Mouse (Mus musculus) mature B cell (primary cell): ENCODE measurements around the gene Duxbl2.
"Not testable (repeated sequence)": the region's sequence is repeated elsewhere in the genome, so short reads cannot be mapped to it uniquely, and the experiment has no call there.

Experiments
- in situ Hi-C: fragments of 300-500 bp; cut with MboI; formaldehyde crosslinking; loops from 2 replicates; pipeline ENCODE4 v1.14.3; 2019

The Duxbl2 gene

GRCm38 (mm10) chr14:26118150-26118549 is at the start of gene Duxbl2:
Gene Duxbl2 (plus strand): TSS chr14:26118349.
- in situ Hi-C loops, result not testable (repeated sequence)

GRCm38 (mm10) chr14:26076620-26077390 is 41.3 kb upstream of the Duxbl2 start:
- in situ Hi-C loops, result not testable (repeated sequence)

- in situ Hi-C loops, result not testable (repeated sequence)
Observed at GRCm38 (mm10) chr14:26081216-26081615, 36.9 kb upstream of the Duxbl2 start, which contains the start of gene Cphx2. Gene Cphx2 (plus strand): TSS chr14:26081516.

- in situ Hi-C loops, result not testable (repeated sequence)
Observed at GRCm38 (mm10) chr14:26081997-26082396, 36.2 kb upstream of the Duxbl2 start, which contains the start of gene Cphx3. Gene Cphx3 (plus strand): TSS chr14:26082297.

GRCm38 (mm10) chr14:26097622-26098021 is 20.5 kb upstream of the Duxbl2 start:
- in situ Hi-C loops, result not testable (repeated sequence)

- in situ Hi-C loops, result not testable (repeated sequence)
Observed at GRCm38 (mm10) chr14:26118550-26119000, 426 bp downstream of the Duxbl2 start.

- in situ Hi-C loops, result not testable (repeated sequence)
Observed at GRCm38 (mm10) chr14:26119095-26119494, 946 bp downstream of the Duxbl2 start.

DNA sequence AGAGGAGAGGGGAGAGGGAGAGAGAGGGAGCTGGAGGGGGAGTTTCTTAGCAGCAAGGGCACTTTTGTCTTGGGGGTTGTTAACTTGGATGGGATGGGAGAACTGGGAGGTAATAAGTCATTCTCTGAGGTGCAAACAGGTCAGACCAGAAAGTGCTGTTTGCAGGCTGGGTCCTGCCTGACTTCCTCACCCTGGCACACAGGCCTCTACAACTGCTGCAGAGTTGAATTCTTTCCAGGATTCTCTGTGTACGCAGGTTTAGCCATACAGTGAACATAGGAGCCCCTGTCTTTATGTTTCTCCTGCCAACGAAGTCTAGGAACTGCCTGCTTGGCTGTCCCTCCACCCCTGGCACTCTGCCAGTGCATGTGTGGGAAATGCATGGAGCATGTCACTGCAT is 28.9 kb downstream of the Duxbl2 start:
- in situ Hi-C loops, result not testable (repeated sequence)

GRCm38 (mm10) chr14:26156032-26156431 is 37.9 kb downstream of the Duxbl2 start:
- in situ Hi-C loops, result not testable (repeated sequence)

- in situ Hi-C loops, result not testable (repeated sequence)
Observed at GRCm38 (mm10) chr14:26161156-26161555, 43.0 kb downstream of the Duxbl2 start.

- in situ Hi-C loops, result not testable (repeated sequence)
Observed at GRCm38 (mm10) chr14:26162423-26162822, 44.3 kb downstream of the Duxbl2 start.

- in situ Hi-C loops, result not testable (repeated sequence)
Observed at GRCm38 (mm10) chr14:26165266-26165665, 47.1 kb downstream of the Duxbl2 start.

DNA sequence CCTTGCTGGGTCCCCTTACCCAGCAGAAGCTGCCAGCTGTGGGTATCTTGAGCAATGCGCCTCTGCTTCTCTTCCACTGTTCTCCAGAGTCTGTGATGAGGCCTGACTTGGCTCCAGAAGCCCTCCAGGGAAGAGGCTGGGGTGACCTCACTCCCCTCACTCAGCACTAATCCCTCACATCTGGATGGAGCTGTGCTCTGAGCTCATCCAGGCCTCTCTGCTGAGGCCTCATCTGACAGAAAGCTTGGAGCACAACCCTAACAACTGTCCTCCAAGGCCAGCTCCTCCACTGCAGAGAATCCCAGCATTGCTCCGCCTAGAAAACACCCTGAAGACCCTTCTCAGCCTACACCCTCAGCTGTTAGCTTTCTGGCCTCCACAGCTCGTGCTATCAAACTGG is 55.8 kb downstream of the Duxbl2 start:
- in situ Hi-C loops, result not testable (repeated sequence)

- in situ Hi-C loops, result not testable (repeated sequence)
Observed at GRCm38 (mm10) chr14:26175028-26175427, 56.9 kb downstream of the Duxbl2 start.
